Mouse (Mus musculus) gastrocnemius, postnatal 36 days (tissue): ENCODE data around the gene Lpar1. TPM values are rescaled to one million over a fixed set of nuclear protein-coding genes. Genes with fewer than 3 reads are reported as not detected.

ENCODE experiments used
- DNase-seq, 2 experiments: peaks; one replicate each; pipeline ENCODE4 v3.0.0; 2022
- intact Hi-C: fragments of 180-260 bp; cut with DNase I; formaldehyde crosslinking; loops from one replicate; pipeline ENCODE4 v1.15.1; 2025
- total RNA-seq, 2 experiments: library from RNA; stranded (reverse); gene quantifications; 2 replicates each; pipeline ENCODE4 v1.2.3; 2021

Gene Lpar1
- total RNA-seq, 2 experiments from 2014 or later, result 8.3 to 10.5 TPM

GRCm38 (mm10) chr4:58516221-58516620, 37.5 kb downstream of the Lpar1 start:
- DNase-seq, result no peak
- intact Hi-C loops, result no loop called here

GRCm38 (mm10) chr4:58511554-58511953, 42.1 kb downstream of the Lpar1 start:
- intact Hi-C loops, result no loop called here
- DNase-seq, result no peak

- intact Hi-C loops, result no loop called here
- no peak for DNase-seq
Measured at GRCm38 (mm10) chr4:58508833-58509232, 44.9 kb downstream of the Lpar1 start.

- DNase-seq, result no peak
- intact Hi-C loops, result no loop called here
Measured at GRCm38 (mm10) chr4:58507536-58507935, 46.2 kb downstream of the Lpar1 start.

- no peak for DNase-seq
Measured at GRCm38 (mm10) chr4:58506539-58507527, 46.9 kb downstream of the Lpar1 start.

GRCm38 (mm10) chr4:58504250-58504649, 49.4 kb downstream of the Lpar1 start:
- DNase-seq, result no peak
- intact Hi-C loops, result no loop called here

More at GRCm38 (mm10) chr4:58506539-58507527, 46.9 kb downstream of the Lpar1 start:
- intact Hi-C loops, result no loop called here

GRCm38 (mm10) chr4:58501012-58501777, 52.5 kb downstream of the Lpar1 start:
- DNase-seq, result no peak
- intact Hi-C loops, result no loop called here

GRCm38 (mm10) chr4:58499831-58500230, 53.9 kb downstream of the Lpar1 start:
- intact Hi-C loops, result no loop called here
- DNase-seq, result peak in 1 of 2 experiments; percentile 16

GRCm38 (mm10) chr4:58499241-58499640, 54.5 kb downstream of the Lpar1 start:
- intact Hi-C loops, result no loop called here
- no peak for DNase-seq

- no peak for DNase-seq
- intact Hi-C loops, result no loop called here
Measured at GRCm38 (mm10) chr4:58498734-58499133, 55.0 kb downstream of the Lpar1 start.

- DNase-seq, result no peak
- intact Hi-C loops, result no loop called here
Measured at GRCm38 (mm10) chr4:58497284-58497683, 56.4 kb downstream of the Lpar1 start.

GRCm38 (mm10) chr4:58496743-58497142, 57.0 kb downstream of the Lpar1 start:
- DNase-seq, result no peak
- intact Hi-C loops, result no loop called here

- intact Hi-C loops, result no loop called here
Measured at GRCm38 (mm10) chr4:58491742-58492141, 62.0 kb downstream of the Lpar1 start.

GRCm38 (mm10) chr4:58490374-58490773, 63.3 kb downstream of the Lpar1 start:
- DNase-seq, result no peak
- intact Hi-C loops, result no loop called here

More at GRCm38 (mm10) chr4:58491742-58492141, 62.0 kb downstream of the Lpar1 start:
- DNase-seq, result no peak

- intact Hi-C loops, result no loop called here
Measured at GRCm38 (mm10) chr4:58478564-58478963, 75.1 kb downstream of the Lpar1 start.

GRCm38 (mm10) chr4:58477691-58478090, 76.0 kb downstream of the Lpar1 start:
- peak in 1 of 2 experiments; percentile 19 for DNase-seq
- intact Hi-C loops, result no loop called here

More at GRCm38 (mm10) chr4:58478564-58478963, 75.1 kb downstream of the Lpar1 start:
- no peak for DNase-seq

GRCm38 (mm10) chr4:58471203-58471910, 82.3 kb downstream of the Lpar1 start:
- DNase-seq, result no peak
- intact Hi-C loops, result no loop called here

- no peak for DNase-seq
- intact Hi-C loops, result no loop called here
Measured at GRCm38 (mm10) chr4:58469651-58470592, 83.8 kb downstream of the Lpar1 start.

- intact Hi-C loops, result no loop called here
Measured at GRCm38 (mm10) chr4:58469035-58469434, 84.7 kb downstream of the Lpar1 start.

More at GRCm38 (mm10) chr4:58469035-58469434, 84.7 kb downstream of the Lpar1 start:
- DNase-seq, result no peak
